Mouse (Mus musculus) ovary, adult 2 months (tissue): ENCODE results near the gene Ugt3a2. TPM values are rescaled to one million over a fixed set of nuclear protein-coding genes. Genes with fewer than 3 reads are reported as not detected.

Source experiments
- polyA plus RNA-seq: library from polyadenylated mRNA; depleted of rRNA; stranded (reverse); fragments of >200 nt; gene quantifications from 2 replicates; pipeline ENCODE4 v1.2.3, GENCODE M21; 2012; rRNA removed

The Ugt3a2 gene
- polyA plus RNA-seq: 0.10 and 0.44 TPM in 2 replicates

GRCm38 (mm10) chr15:9335341-9335740 lies at the start of gene Ugt3a2:
TSS of gene Ugt3a2 (plus strand) at chr15:9335550.

Other genes starting within 250 kb of the Ugt3a2 start
- 8.1 and 8.8 TPM in 2 replicates for gene Lmbrd2, start 195.0 kb upstream of the Ugt3a2 start, polyA plus RNA-seq
- gene Skp2, start 180.1 kb upstream of the Ugt3a2 start, polyA plus RNA-seq: 2.3 and 2.5 TPM in 2 replicates
- gene Ugt3a1, start 58.7 kb upstream of the Ugt3a2 start, polyA plus RNA-seq: not detected in 2 replicates
- gene Capsl, start 100.5 kb downstream of the Ugt3a2 start, polyA plus RNA-seq: 6.0 TPM in 2 replicates
- gene Il7r, start 194.6 kb downstream of the Ugt3a2 start, polyA plus RNA-seq: 0.07 TPM in 1 of 2 replicates, not detected in the other